Mouse (Mus musculus): ENCODE data around the gene Wdfy3. TPM values are rescaled to one million over a fixed set of nuclear protein-coding genes. Genes with fewer than 3 reads are reported as not detected.

Wdfy3 gene
- polyA plus RNA-seq, 1 experiment from 2014 or later, result 4.9 TPM

DNA sequence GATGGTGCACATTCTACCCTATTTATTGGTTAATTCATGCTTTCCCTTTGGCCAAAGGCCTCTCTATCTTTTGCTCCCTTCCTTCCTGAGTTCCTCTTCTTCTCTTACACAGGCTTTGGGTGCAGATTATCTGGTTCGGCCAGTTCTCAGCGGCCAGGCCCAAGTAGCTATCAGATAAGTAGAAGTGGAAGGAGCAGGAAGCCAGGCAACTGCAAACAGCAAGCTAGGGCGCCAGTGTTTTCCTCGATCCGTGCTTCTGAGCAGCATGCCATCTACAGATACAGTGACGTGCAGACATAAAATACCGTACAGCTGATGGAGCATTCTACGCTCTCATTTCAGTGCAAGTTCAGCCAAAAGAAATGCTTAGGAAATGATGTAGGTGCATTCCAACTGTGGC lies 24.5 kb downstream of the Wdfy3 start:
- Histone ChIP-seq H3K9me3 (ENCODE audit: control insufficient read depth, low read length) (no peaks in the 10 kb centered on the region), H3K36me3 (ENCODE audit: control insufficient read depth, insufficient read depth, low read length) (peaks cover 8% of the 10 kb centered on the region), H3K27me3 (ENCODE audit: control insufficient read depth, insufficient read depth, low read length) (no peaks in the 10 kb centered on the region), H3K4me1 (replicated peaks; ENCODE audit: control insufficient read depth, insufficient read depth) (no peaks in the 10 kb centered on the region), H3K4me3 (ENCODE audit: low read depth, low read length) (no peak overlapping the region), H3K27ac (replicated peaks) (peak overlapping the region; percentile 20), H3K9ac (ENCODE audit: low read length) (no peak overlapping the region), H3K4me2 (replicated peaks; ENCODE audit: low read depth) (no peak overlapping the region)
- no peak for TF ChIP-seq CTCF (IDR thresholded peaks at IDR 0.05; ENCODE audit: low read depth)
- TF ChIP-seq EP300 (optimal IDR thresholded peaks at IDR 0.05), result no peak
- peak; percentile 49 for ATAC-seq (ENCODE audit: low FRiP score, low TSS enrichment)
- 39% methylated on average over 8 of the region's 8 CpGs for WGBS
- peak; percentile 57 for DNase-seq (ENCODE audit: low spot score)

DNA sequence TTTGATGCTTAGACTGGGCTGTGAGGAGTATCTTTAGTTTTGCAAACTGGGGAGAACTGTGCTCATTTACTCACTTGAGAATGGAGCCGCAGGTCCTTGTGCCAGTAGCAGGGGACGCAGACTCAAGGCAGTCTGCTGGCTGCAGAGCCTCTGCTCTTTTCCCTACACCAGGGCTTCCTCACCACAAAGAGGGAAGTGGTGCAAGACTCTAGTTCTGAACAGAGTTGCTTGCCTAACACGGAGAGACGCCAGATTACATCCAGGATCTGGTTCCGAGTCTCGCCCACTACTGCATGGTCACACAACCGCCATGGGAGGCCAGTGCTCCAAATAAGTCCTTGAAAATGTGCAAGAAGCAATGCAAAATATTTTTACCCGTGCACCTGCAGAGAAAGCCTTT lies 36.4 kb downstream of the Wdfy3 start:
- Histone ChIP-seq H3K4me3 (ENCODE audit: low read depth, low read length) (no peak overlapping the region), H3K27ac (replicated peaks) (no peak overlapping the region), H3K9ac (ENCODE audit: low read length) (no peak overlapping the region), H3K27me3 (ENCODE audit: control insufficient read depth, insufficient read depth, low read length) (no peaks in the 10 kb centered on the region), H3K4me1 (replicated peaks; ENCODE audit: control insufficient read depth, insufficient read depth) (no peaks in the 10 kb centered on the region), H3K9me3 (ENCODE audit: control insufficient read depth, low read length) (no peaks in the 10 kb centered on the region), H3K4me2 (replicated peaks; ENCODE audit: low read depth) (no peak overlapping the region), H3K36me3 (ENCODE audit: control insufficient read depth, insufficient read depth, low read length) (peaks cover 22% of the 10 kb centered on the region; the same call in 1 of the 2 replicates)
- ATAC-seq (ENCODE audit: low FRiP score, low TSS enrichment), result no peak
- WGBS, result 88% methylated on average over 8 of the region's 8 CpGs
- TF ChIP-seq CTCF (IDR thresholded peaks at IDR 0.05; ENCODE audit: low read depth), result no peak
- no peak for TF ChIP-seq EP300 (optimal IDR thresholded peaks at IDR 0.05)
- DNase-seq (ENCODE audit: low spot score), result no peak

DNA sequence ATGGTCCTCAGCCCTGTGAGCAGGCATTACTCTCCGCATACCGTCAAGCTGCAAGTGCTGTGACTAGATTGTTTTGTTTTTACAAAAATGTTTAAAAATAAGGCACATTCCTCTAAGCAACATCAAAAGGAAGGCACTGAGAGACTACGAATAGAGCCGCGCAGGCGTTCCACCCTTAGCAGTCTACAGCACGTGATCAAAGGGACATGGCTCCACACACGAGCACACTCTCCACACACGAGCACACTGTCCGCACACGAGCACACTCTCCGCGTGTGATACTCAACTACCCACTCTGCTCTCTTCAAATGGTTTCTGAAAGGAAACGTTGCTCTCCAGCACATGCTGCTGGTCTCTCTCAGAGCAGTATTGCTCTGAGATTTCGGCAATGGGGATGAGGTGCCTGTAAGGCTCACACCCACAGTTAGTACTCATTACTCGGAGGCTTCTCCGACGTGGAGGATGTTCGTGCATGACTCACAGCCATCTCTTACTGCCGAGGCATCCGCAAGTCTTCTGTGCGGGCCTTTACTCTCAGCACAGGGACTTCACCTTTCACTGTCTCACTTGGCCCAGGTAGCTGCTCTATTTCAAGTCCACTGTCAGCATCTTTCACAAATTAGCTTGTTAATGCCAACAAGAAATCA lies 37.0 kb downstream of the Wdfy3 start:
- Histone ChIP-seq H3K27me3 (ENCODE audit: control insufficient read depth, insufficient read depth, low read length) (no peaks in the 10 kb centered on the region), H3K4me3 (ENCODE audit: low read depth, low read length) (no peak overlapping the region), H3K36me3 (ENCODE audit: control insufficient read depth, insufficient read depth, low read length) (peaks cover 22% of the 10 kb centered on the region; the same call in 1 of the 2 replicates), H3K27ac (replicated peaks) (no peak overlapping the region), H3K4me2 (replicated peaks; ENCODE audit: low read depth) (no peak overlapping the region), H3K9ac (ENCODE audit: low read length) (no peak overlapping the region), H3K4me1 (replicated peaks; ENCODE audit: control insufficient read depth, insufficient read depth) (no peaks in the 10 kb centered on the region), H3K9me3 (ENCODE audit: control insufficient read depth, low read length) (no peaks in the 10 kb centered on the region)
- 90% methylated on average over 22 of the region's 22 CpGs for WGBS
- no peak for TF ChIP-seq EP300 (optimal IDR thresholded peaks at IDR 0.05)
- TF ChIP-seq CTCF (IDR thresholded peaks at IDR 0.05; ENCODE audit: low read depth), result no peak
- DNase-seq (ENCODE audit: low spot score), result no peak
- no peak for ATAC-seq (ENCODE audit: low FRiP score, low TSS enrichment)

DNA sequence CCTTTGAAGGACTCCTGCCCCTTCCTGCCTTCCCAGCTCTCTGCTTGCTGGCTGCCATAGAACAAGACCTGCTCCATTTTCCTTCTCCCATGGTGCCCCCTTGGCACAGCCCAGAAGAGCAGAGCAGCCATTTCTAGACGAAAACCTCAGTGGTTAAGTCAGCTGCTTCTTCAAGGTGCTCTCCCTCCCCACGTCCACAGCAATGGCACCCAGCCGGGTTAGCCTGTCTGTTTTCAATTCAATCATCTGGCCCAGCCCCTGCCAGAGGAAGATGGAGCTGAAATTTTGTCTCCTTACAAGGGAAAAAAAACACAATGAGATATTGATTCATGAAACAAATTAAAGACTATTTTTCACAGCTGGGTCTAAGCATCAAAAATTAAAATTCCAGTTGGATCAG lies 37.5 kb downstream of the Wdfy3 start:
- Histone ChIP-seq H3K27ac (replicated peaks) (no peak overlapping the region), H3K27me3 (ENCODE audit: control insufficient read depth, insufficient read depth, low read length) (no peaks in the 10 kb centered on the region), H3K36me3 (ENCODE audit: control insufficient read depth, insufficient read depth, low read length) (peaks cover 18% of the 10 kb centered on the region; the same call in 1 of the 2 replicates), H3K9me3 (ENCODE audit: control insufficient read depth, low read length) (no peaks in the 10 kb centered on the region), H3K9ac (ENCODE audit: low read length) (no peak overlapping the region), H3K4me3 (ENCODE audit: low read depth, low read length) (no peak overlapping the region), H3K4me1 (replicated peaks; ENCODE audit: control insufficient read depth, insufficient read depth) (no peaks in the 10 kb centered on the region), H3K4me2 (replicated peaks; ENCODE audit: low read depth) (no peak overlapping the region)
- TF ChIP-seq EP300 (optimal IDR thresholded peaks at IDR 0.05) (no peak), CTCF (IDR thresholded peaks at IDR 0.05; ENCODE audit: low read depth) (no peak)
- DNase-seq (ENCODE audit: low spot score) (no peak), ATAC-seq (ENCODE audit: low FRiP score, low TSS enrichment) (no peak)
- WGBS, result 85% methylated on average over 3 of the region's 3 CpGs

DNA sequence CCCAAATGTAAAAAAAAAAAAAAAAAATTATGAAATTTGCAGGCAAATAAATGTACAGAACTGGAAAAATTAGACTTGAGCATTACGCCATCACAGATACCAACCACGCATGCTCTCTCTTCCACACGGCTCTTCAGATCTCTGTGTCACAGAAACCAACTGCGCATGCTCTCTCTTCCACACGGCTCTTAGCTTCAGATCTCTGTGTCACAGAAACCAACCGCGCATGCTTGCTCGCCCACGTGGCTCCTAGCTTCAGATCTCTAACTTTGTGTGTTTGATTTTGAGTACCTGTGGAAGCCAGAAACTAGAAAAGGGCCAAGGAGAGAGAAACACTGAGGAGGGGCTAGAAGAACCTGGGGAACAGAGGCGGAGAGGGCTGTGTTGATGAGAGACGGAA lies 46.3 kb downstream of the Wdfy3 start:
- no peak for ATAC-seq (ENCODE audit: low FRiP score, low TSS enrichment)
- H3K27ac ChIP-seq (replicated peaks), result no peak overlapping the region
- H3K27me3 ChIP-seq (ENCODE audit: control insufficient read depth, insufficient read depth, low read length), result no peaks in the 10 kb centered on the region
- TF ChIP-seq EP300 (optimal IDR thresholded peaks at IDR 0.05), result no peak
- TF ChIP-seq CTCF (IDR thresholded peaks at IDR 0.05; ENCODE audit: low read depth), result no peak
- H3K4me2 ChIP-seq (replicated peaks; ENCODE audit: low read depth), result no peak overlapping the region
- WGBS, result 96% methylated on average over 11 of the region's 11 CpGs
- H3K4me1 ChIP-seq (replicated peaks; ENCODE audit: control insufficient read depth, insufficient read depth), result no peaks in the 10 kb centered on the region
- no peak overlapping the region for H3K9ac ChIP-seq (ENCODE audit: low read length)
- H3K4me3 ChIP-seq (ENCODE audit: low read depth, low read length), result no peak overlapping the region
- H3K36me3 ChIP-seq (ENCODE audit: control insufficient read depth, insufficient read depth, low read length), result no peaks in the 10 kb centered on the region
- H3K9me3 ChIP-seq (ENCODE audit: control insufficient read depth, low read length), result no peaks in the 10 kb centered on the region
- DNase-seq (ENCODE audit: low spot score), result no peak

DNA sequence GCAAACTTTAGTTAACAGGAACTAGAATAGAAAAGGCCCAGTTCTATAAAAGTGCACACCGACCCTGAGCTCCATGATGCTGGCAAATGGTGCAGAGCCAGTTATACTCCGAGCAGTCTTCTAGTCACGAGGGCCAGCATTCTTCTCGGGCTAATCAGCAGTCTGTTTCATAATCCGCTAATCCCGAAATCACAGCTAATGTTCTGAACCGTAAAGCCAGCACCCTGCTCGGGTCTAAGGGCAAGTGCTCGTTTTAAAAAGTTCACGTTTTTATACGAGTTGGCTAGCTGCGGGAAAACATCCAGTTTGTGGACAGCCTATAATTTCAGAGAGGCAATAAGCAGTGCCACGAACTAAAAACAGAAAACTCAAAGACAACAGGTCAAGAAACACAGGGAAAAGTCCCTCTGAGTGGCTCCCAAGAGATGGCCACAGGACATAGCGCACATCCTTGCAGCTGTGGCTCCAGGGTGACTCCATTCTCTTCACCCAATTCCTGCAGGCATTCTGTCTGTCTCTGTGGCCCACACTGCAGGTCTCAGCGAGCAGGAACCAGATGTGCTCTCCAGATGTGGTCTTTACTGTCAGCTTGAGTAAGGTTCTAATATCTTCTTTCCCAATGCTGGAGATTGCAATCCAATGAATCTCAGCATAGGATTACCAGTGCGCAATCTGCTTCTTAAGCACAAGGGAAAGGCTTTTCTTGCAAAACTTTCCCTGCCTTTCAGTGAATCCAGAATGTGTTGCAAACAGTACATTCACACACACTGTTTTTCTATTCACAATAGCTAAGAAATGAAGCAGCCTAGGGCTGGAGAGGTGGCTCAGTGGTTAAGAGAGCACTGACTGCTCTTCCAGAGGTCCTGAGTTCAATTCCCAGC lies 47.5 kb downstream of the Wdfy3 start:
- no peak overlapping the region for H3K4me3 ChIP-seq (ENCODE audit: low read depth, low read length)
- ATAC-seq (ENCODE audit: low FRiP score, low TSS enrichment) (no peak), DNase-seq (ENCODE audit: low spot score) (no peak)
- no peaks in the 10 kb centered on the region for H3K27me3 ChIP-seq (ENCODE audit: control insufficient read depth, insufficient read depth, low read length)
- no peaks in the 10 kb centered on the region for H3K36me3 ChIP-seq (ENCODE audit: control insufficient read depth, insufficient read depth, low read length)
- H3K27ac ChIP-seq (replicated peaks), result no peak overlapping the region
- 87% methylated on average over 16 of the region's 16 CpGs for WGBS
- H3K9me3 ChIP-seq (ENCODE audit: control insufficient read depth, low read length), result no peaks in the 10 kb centered on the region
- H3K9ac ChIP-seq (ENCODE audit: low read length), result no peak overlapping the region
- H3K4me2 ChIP-seq (replicated peaks; ENCODE audit: low read depth), result no peak overlapping the region
- TF ChIP-seq EP300 (optimal IDR thresholded peaks at IDR 0.05) (no peak), CTCF (IDR thresholded peaks at IDR 0.05; ENCODE audit: low read depth) (no peak)
- H3K4me1 ChIP-seq (replicated peaks; ENCODE audit: control insufficient read depth, insufficient read depth), result no peaks in the 10 kb centered on the region

Data from stomach, postnatal 0 days (tissue).